Mouse (Mus musculus) heart, adult 2 months (tissue): ENCODE measurements around the gene Fam178b. TPM values are rescaled to one million over a fixed set of nuclear protein-coding genes. Genes with fewer than 3 reads are reported as not detected.

Experiments used
- DNase-seq, 2 experiments: peaks; one replicate each; pipeline ENCODE4 v3.0.0; 2021
- H3K27ac ChIP-seq: fragments of 200-600 bp; 2 replicates; pipeline ENCODE4 v1.8.1; 2022
- H3K27me3 ChIP-seq: fragments of 200-500 bp; 2 replicates; pipeline ENCODE4 v1.6.1; 2012; ENCODE audit warnings: mild to moderate bottlenecking, low read length, inconsistent platforms, mixed read lengths; ENCODE audit not compliant: control insufficient read depth, insufficient read depth
- H3K36me3 ChIP-seq: fragments of 200-500 bp; 2 replicates; pipeline ENCODE4 v1.6.1; 2012; ENCODE audit warnings: low read length, inconsistent platforms; ENCODE audit not compliant: control insufficient read depth, insufficient read depth
- H3K4me1 ChIP-seq: fragments of 200-500 bp; 2 replicates; pipeline ENCODE4 v1.6.1; 2011; ENCODE audit warnings: low read length; ENCODE audit not compliant: control insufficient read depth, insufficient read depth
- H3K4me3 ChIP-seq: fragments of 200-600 bp; 2 replicates; pipeline ENCODE4 v1.8.1; 2022
- H3K79me2 ChIP-seq: fragments of 200-500 bp; replicated peaks from 2 replicates; pipeline ENCODE4 v1.6.1; 2012; ENCODE audit warnings: mild to moderate bottlenecking, inconsistent platforms, low read length, moderate library complexity, mixed read lengths; ENCODE audit not compliant: control insufficient read depth, insufficient read depth
- H3K9ac ChIP-seq: fragments of 200-500 bp; 2 replicates; pipeline ENCODE4 v1.6.1; 2012; ENCODE audit warnings: low read depth, mild to moderate bottlenecking, control low read depth, inconsistent platforms, low read length, mixed read lengths
- CTCF ChIP-seq: fragments of 200-600 bp; IDR thresholded peaks from 2 replicates; pipeline ENCODE4 v1.8.1; 2022; ENCODE audit warnings: antibody characterized with exemption, mild to moderate bottlenecking, moderate library complexity
- EP300 ChIP-seq: fragments of 200-500 bp; IDR thresholded peaks from 2 replicates; pipeline ENCODE4 v1.6.1; 2011; ENCODE audit warnings: low read depth, low read length, control low read depth; ENCODE audit not compliant: insufficient read depth
- POLR2A ChIP-seq: fragments of 200-500 bp; IDR thresholded peaks from 2 replicates; pipeline ENCODE4 v1.6.1; 2011; ENCODE audit warnings: mild to moderate bottlenecking, low read depth, low read length, control low read depth; ENCODE audit not compliant: insufficient read depth
- WGBS: fragments of 180-500 bp; shearing (Covaris S2); methylation state at CpG from one replicate; pipeline ENCODE4 v1.1.7; 2018; 5-methylcytosine and 5-hydroxymethylcytosine counted together
- intact Hi-C: fragments of 180-260 bp; cut with DNase I; formaldehyde crosslinking; loops from one replicate; pipeline ENCODE4 v1.15.1; 2025
- polyA plus RNA-seq: library from polyadenylated mRNA; depleted of rRNA; stranded (reverse); fragments of >200 nt; gene quantifications from 2 replicates; pipeline ENCODE4 v1.2.3, GENCODE M21; 2012
- total RNA-seq, 2 experiments: library from RNA; stranded (reverse); gene quantifications; 2 replicates each; pipeline ENCODE4 v1.2.3; 2021

Gene Fam178b
- total and polyA plus RNA-seq, 3 experiments = 0.39 to 0.80 TPM; not detected in 1

DNA sequence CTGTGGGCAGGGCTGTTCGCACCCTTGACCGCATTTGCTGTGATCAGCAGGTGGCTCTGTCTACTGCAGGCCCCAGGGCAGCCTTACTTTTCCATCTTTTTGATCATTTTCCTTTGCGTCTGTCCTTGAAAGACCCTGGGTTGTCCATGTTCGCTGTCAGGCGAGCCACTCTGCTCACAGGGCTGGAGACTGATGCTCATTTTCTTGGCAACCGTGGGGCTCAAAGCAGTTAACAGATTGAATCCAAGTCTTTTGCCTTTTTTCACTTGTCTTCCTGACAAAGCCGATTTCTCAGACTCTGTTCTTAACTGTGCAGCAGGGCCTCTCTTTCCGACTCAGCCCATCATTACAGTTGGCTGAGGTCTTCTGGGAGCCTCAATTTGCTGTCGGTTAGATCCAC lies 92.3 kb downstream of the Fam178b start:
- Histone ChIP-seq H3K4me3 (no peak overlapping the region), H3K27me3 (no peaks in the 10 kb centered on the region), H3K4me1 (peaks cover 21% of the 10 kb centered on the region), H3K36me3 (no peaks in the 10 kb centered on the region), H3K79me2 (no peaks in the 10 kb centered on the region), H3K27ac (no peak overlapping the region; the same call in 1 of the 2 replicates), H3K9ac (no peak overlapping the region)
- WGBS = 83% methylated on average over 9 of the region's 9 CpGs
- intact Hi-C loops = loop anchor here (2.0 kb wide), 2 partner anchors 14 to 44 kb away; no protein-coding TSS in a partner anchor
- DNase-seq = no peak
- no peak for TF ChIP-seq EP300
- TF ChIP-seq POLR2A = no peak
- TF ChIP-seq CTCF = no peak

DNA sequence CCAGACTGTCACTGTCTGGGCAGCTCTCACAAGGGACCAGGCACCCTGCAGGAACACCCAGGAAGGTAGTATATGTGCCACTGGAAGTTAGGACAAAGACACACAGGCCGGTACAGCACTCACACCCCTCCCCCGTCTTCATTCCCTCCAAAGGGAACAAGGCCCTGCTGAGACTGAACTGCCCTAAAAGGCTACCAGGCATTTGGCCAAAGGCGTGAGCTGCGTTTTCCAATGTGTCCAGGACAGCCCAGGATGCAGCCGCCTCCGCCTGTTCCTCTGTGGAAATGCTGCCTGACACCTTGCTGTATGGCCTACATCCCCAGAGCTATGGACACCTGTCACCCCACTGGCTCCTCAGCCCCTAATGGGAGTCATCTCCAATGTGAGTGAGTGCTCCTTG lies 93.5 kb downstream of the Fam178b start:
- TF ChIP-seq CTCF = peak; percentile 38
- TF ChIP-seq POLR2A = 0 out of 2 replicates have a peak, but pooled peaks have one; percentile 22
- peak; percentile 86; the same call in 1 of the 2 replicates for TF ChIP-seq EP300
- peaks cover 19% of the 10 kb centered on the region for H3K4me1 ChIP-seq
- H3K36me3 ChIP-seq = no peaks in the 10 kb centered on the region
- H3K9ac ChIP-seq = no peak overlapping the region
- DNase-seq = peak; percentile 80 to 87
- H3K79me2 ChIP-seq = no peaks in the 10 kb centered on the region
- 6% methylated on average over 6 of the region's 6 CpGs for WGBS
- no peak overlapping the region for H3K4me3 ChIP-seq
- H3K27ac ChIP-seq = peak overlapping the region; percentile 91
- H3K27me3 ChIP-seq = no peaks in the 10 kb centered on the region
- intact Hi-C loops = loop anchor here (2.0 kb wide), 1 partner anchor 35 kb away; no protein-coding TSS in a partner anchor

DNA sequence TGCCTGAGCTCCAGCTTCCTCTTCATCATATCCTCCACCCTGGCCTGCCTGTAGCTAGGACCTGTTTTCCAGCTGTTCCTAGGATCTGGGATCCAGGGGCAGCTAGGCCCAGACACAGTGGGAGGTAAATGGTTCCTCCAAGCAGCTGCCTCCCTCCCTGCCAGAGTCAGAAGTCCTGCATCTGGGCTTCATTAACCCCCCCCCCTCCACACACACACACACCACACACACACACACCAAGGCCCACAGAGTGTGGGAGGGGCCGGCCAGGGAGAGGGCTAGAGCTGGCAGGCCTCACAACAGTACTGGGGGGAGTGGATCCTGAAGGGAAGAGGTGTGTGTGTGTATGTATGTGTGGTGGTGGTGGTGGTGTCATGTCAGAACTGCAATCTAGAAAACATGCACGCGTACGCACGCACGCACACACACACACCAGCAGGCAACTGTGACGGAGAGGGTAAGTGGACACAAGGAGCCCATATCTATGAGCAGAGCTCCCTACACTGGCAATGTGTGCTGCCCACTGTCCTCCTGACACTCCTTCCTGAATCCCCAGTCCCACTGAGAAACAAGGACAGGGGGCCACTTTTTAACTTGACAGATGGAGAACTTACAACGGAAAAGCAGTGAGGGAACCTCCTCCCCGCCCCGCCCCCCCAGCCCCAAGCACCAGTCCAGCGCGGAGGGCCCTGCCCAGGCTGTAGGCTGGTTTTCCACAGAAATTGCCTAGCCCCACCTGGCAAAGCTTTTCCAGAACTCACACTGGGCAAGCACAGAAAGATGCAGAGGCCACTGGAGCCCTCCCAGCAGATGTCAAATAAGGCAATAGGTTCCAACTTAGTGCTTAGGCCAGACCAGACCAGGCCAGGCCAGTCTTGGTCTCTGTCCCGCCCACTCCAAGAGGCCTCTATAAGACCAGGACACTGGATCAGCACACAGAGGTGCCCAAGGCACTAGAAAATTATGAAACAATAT lies 94.2 kb downstream of the Fam178b start:
- H3K4me1 ChIP-seq = peaks cover 19% of the 10 kb centered on the region
- intact Hi-C loops = loop anchor here (2.0 kb wide), 1 partner anchor 34 kb away; no protein-coding TSS in a partner anchor
- H3K27ac ChIP-seq = peak overlapping the region; percentile 91
- WGBS = 30% methylated on average over 13 of the region's 13 CpGs
- H3K9ac ChIP-seq = peak overlapping the region; percentile 28
- TF ChIP-seq POLR2A = 0 out of 2 replicates have a peak, but pooled peaks have one; percentile 23
- no peak for TF ChIP-seq CTCF
- TF ChIP-seq EP300 = no peak
- H3K27me3 ChIP-seq = no peaks in the 10 kb centered on the region
- H3K4me3 ChIP-seq = no peak overlapping the region
- H3K79me2 ChIP-seq = no peaks in the 10 kb centered on the region
- DNase-seq = peak; percentile 66 to 69
- no peaks in the 10 kb centered on the region for H3K36me3 ChIP-seq

DNA sequence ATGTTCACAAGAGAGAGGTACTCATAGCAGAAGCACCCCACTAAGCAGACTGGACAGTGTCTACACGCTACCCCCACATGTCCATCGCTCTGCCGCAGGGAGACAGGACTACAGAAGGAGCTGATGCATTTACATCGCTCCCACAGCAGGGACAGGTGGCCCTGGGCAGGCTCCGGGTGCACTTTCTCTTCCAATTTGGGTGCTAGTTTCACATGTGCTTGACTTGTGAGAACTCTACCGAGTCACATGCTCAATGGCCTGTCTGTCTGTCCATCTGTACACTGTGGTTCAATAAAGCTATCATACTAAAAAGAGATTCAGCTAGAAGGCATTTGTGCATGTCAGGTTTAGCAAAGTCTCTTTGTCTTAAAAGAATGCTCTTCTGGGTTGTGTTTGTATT lies 95.1 kb downstream of the Fam178b start:
- Histone ChIP-seq H3K79me2 (no peaks in the 10 kb centered on the region), H3K4me3 (no peak overlapping the region), H3K9ac (no peak overlapping the region), H3K4me1 (peaks cover 19% of the 10 kb centered on the region), H3K27ac (peak overlapping the region; percentile 91), H3K36me3 (no peaks in the 10 kb centered on the region), H3K27me3 (no peaks in the 10 kb centered on the region)
- WGBS = 91% methylated on average over 6 of the region's 6 CpGs
- no peak for DNase-seq
- TF ChIP-seq EP300 (no peak), CTCF (no peak), POLR2A (no peak)
- intact Hi-C loops = loop anchor here (2.0 kb wide), 1 partner anchor 33 kb away; no protein-coding TSS in a partner anchor

DNA sequence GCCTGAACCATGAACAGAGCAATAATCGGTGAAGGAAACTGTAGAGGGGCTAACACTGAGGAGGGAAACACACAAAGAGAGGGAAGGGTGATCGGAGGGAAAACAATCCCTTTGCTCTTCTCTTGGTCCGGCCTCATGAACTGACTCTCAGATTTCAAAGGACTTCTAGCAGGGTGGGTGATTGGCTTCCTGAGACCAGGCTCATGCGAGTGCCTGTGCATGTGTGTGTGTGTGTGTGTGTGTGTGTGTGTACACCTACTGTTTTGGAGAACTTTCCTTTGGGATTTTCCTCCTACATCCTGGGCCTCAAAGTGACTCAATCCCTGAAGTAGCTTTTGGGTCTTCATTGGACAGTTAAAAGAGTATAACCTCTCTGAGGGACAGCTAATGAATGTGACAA lies 96.7 kb downstream of the Fam178b start:
- Histone ChIP-seq H3K36me3 (no peaks in the 10 kb centered on the region), H3K27ac (no peak overlapping the region), H3K9ac (no peak overlapping the region), H3K27me3 (no peaks in the 10 kb centered on the region), H3K4me3 (no peak overlapping the region), H3K79me2 (no peaks in the 10 kb centered on the region), H3K4me1 (peaks cover 27% of the 10 kb centered on the region)
- TF ChIP-seq EP300 = no peak
- no peak for TF ChIP-seq CTCF
- no peak for TF ChIP-seq POLR2A
- no peak for DNase-seq
- intact Hi-C loops = no loop called here
- WGBS = 86% methylated on average over 4 of the region's 4 CpGs
